Mouse (Mus musculus) intestine, embryonic 14.5 days (tissue): ENCODE results near the gene C530008M17Rik. TPM values are rescaled to one million over a fixed set of nuclear protein-coding genes. Genes with fewer than 3 reads are reported as not detected.

Experiments
- ATAC-seq: fragments of 200-750 bp; cut with Nextera tagmentation; replicated peaks from 2 replicates; pipeline ENCODE4 v1.8.0; 2017; ENCODE audit warnings: low read depth, moderate number of reproducible peaks, moderate TSS enrichment, moderate library complexity; ENCODE audit not compliant: low FRiP score, low TSS enrichment
- DNase-seq: peaks from one replicate; pipeline ENCODE4 v3.0.0-alpha.2; 2018; ENCODE audit warnings: low spot score
- H3K27ac ChIP-seq: fragments of 300-500 bp; sonication (generic); 2 replicates; pipeline ENCODE4 v1.5.1; 2014; ENCODE audit warnings: low read depth, mild to moderate bottlenecking, control low read depth
- H3K27me3 ChIP-seq: fragments of 300-500 bp; sonication (generic); replicated peaks from 2 replicates; pipeline ENCODE4 v1.6.1; 2014; ENCODE audit warnings: low read length, control low read depth; ENCODE audit not compliant: control insufficient read depth, insufficient read depth
- H3K36me3 ChIP-seq: fragments of 300-500 bp; sonication (generic); 2 replicates; pipeline ENCODE4 v1.6.1; 2014; ENCODE audit warnings: low read length, control low read depth; ENCODE audit not compliant: control insufficient read depth, insufficient read depth
- H3K4me1 ChIP-seq: fragments of 300-500 bp; sonication (generic); replicated peaks from 2 replicates; pipeline ENCODE4 v1.6.1; 2014; ENCODE audit warnings: low read length, control low read depth, mixed read lengths; ENCODE audit not compliant: control insufficient read depth, insufficient read depth
- H3K4me2 ChIP-seq: fragments of 300-500 bp; sonication (generic); 2 replicates; pipeline ENCODE4 v1.6.1; 2014; ENCODE audit warnings: low read length
- H3K4me3 ChIP-seq: fragments of 300-500 bp; sonication (generic); 2 replicates; pipeline ENCODE4 v1.5.1; 2014; ENCODE audit warnings: low read depth, low read length, control low read depth, mixed read lengths
- H3K9ac ChIP-seq: fragments of 300-500 bp; sonication (generic); 2 replicates; pipeline ENCODE4 v1.6.1; 2014; ENCODE audit warnings: mild to moderate bottlenecking, low read length
- H3K9me3 ChIP-seq: fragments of 300-500 bp; sonication (generic); 2 replicates; pipeline ENCODE4 v1.6.1; 2016; ENCODE audit warnings: low read length, control low read depth; ENCODE audit not compliant: control insufficient read depth
- WGBS: fragments of 180-500 bp; shearing (Covaris S2); extraction: QIAGEN DNeasy Blood & Tissue Kit; methylation state at CpG from one replicate; pipeline ENCODE4 v1.1.7; 2014; 5-methylcytosine and 5-hydroxymethylcytosine counted together
- polyA plus RNA-seq: library from polyadenylated mRNA; unstranded; fragments of >200 nt; fragmentation: Nextera tagmentation; extraction: Ambion mirVana; gene quantifications from 2 replicates; pipeline ENCODE4 v1.2.1, GENCODE M21; 2014

The C530008M17Rik gene
- polyA plus RNA-seq, 1 experiment from 2014 or later: 15.9 TPM

DNA sequence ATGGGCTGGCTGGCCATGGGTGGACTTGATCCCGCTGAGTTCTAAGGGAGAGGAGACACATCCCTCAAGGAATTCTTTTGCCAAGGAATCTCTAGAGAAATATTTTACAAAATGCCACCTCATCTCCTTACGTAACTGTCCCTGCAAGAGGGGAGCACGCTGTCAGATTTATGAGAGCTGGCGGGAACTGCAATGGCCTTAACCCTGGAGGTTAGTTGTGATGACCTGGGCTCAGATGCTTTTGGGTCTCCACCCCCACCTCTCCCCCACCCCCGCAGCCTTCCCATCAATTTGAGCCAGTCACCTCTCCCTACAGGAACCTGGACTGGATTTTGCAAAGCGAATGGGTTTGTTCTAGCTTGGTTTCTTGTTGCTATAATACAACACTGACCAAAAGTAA, 190.8 kb downstream of the C530008M17Rik start:
- Histone ChIP-seq H3K27me3 (no peaks in the 10 kb centered on the region), H3K9ac (no peak overlapping the region), H3K9me3 (no peaks in the 10 kb centered on the region), H3K27ac (no peak overlapping the region), H3K4me2 (no peak overlapping the region), H3K4me3 (no peak overlapping the region), H3K36me3 (no peaks in the 10 kb centered on the region), H3K4me1 (no peaks in the 10 kb centered on the region)
- DNase-seq (no peak), ATAC-seq (no peak)
- 89% methylated on average over 6 of the region's 6 CpGs for WGBS

DNA sequence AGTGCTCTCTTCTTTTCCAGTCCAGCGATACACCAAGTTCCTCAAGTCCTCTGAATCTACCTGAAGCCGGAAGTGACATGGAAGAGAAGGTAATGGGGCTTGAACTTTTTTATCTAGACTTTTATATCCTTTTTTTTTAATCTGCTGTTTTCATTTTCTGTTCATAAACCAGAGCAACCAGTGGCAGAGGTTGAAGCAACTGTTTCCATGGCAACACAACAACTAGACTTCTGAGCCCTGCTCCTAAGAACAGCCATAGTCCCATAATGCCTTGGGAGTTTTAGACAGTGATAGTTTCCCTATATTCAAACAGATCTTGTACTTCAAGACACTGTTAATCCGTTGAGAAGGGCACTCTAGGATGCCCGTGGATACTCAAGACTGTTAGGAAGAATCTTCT, 195.0 kb downstream of the C530008M17Rik start:
- WGBS: 59% methylated on average over 4 of the region's 4 CpGs
- H3K9me3 ChIP-seq: no peaks in the 10 kb centered on the region
- H3K27ac ChIP-seq: no peak overlapping the region
- no peak for ATAC-seq
- H3K36me3 ChIP-seq: no peaks in the 10 kb centered on the region
- H3K4me1 ChIP-seq: peaks cover 4% of the 10 kb centered on the region; the same call in 1 of the 2 replicates
- DNase-seq: no peak
- H3K4me2 ChIP-seq: no peak overlapping the region
- H3K27me3 ChIP-seq: peaks cover 5% of the 10 kb centered on the region; the same call in 1 of the 2 replicates
- no peak overlapping the region for H3K4me3 ChIP-seq
- no peak overlapping the region for H3K9ac ChIP-seq

DNA sequence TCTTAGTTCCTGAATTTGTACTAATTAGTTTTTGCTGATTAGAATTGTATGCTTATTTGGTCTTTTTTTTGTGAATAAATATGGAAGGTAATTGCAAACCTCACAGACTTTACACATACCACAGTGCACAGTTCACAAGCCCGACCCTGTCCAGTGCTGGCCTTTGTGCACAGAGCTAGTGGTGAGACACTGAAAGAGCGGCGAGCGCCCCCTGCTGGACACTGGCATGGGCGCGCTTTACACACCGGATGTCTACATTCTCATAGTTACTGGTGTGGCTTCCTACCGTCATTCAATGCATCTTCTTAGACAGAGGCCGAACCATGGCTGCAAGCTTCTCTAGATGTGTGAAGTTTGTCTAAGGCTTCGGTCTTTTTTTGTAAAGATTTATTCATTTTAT, 197.2 kb downstream of the C530008M17Rik start:
- peak; percentile 89 for DNase-seq
- 24% methylated on average over 10 of the region's 10 CpGs for WGBS
- ATAC-seq: peak; percentile 83
- no peaks in the 10 kb centered on the region for H3K9me3 ChIP-seq
- H3K9ac ChIP-seq: no peak overlapping the region
- no peak overlapping the region for H3K4me2 ChIP-seq
- H3K27me3 ChIP-seq: peaks cover 10% of the 10 kb centered on the region; the same call in 1 of the 2 replicates
- no peak overlapping the region for H3K4me3 ChIP-seq
- no peak overlapping the region for H3K27ac ChIP-seq
- peaks cover 4% of the 10 kb centered on the region for H3K4me1 ChIP-seq
- H3K36me3 ChIP-seq: no peaks in the 10 kb centered on the region

DNA sequence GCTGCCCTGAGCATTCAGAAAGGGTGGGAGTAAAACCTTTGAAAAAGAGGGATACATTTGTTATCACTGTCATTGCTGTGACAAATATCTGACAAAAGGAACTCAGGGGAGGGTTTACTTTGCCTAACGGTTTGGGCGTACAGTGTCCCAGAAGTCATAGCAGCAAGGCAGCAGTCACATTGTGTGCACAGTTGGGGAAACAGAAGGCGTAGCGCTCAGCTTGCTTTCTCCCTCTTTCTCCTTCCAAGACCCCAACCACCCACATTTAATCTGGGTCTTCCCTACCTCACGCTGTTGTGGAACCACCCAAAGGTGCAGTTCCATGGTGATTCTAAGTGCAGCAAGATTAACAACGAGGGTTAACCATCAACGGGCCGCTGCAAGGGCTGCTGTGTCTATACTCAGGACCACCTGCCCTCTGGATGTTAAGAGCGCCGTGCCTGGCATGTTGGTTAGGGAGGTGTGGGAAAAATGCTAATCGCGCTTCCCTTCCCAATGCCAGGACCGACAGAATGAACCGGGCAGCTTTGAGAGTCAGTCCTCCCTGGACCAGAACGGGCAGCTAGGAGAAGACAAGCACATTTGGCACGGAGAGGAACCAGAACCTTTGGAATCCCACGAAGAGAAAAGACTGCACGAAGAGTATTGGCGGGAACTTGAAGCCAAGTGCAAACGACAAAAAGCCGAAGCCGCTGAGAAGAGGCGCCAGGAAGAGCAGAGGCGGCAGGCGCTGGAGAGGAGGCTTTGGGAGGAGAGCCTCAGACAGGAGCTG, 199.7 kb downstream of the C530008M17Rik start:
- 34% methylated on average over 25 of the region's 25 CpGs for WGBS
- peaks cover 10% of the 10 kb centered on the region; the same call in 1 of the 2 replicates for H3K27me3 ChIP-seq
- H3K27ac ChIP-seq: no peak overlapping the region
- DNase-seq: no peak
- no peaks in the 10 kb centered on the region for H3K9me3 ChIP-seq
- no peaks in the 10 kb centered on the region for H3K36me3 ChIP-seq
- peak overlapping the region; percentile 68 for H3K4me2 ChIP-seq
- peak overlapping the region; percentile 35; the same call in 1 of the 2 replicates for H3K9ac ChIP-seq
- no peak for ATAC-seq
- H3K4me3 ChIP-seq: peak overlapping the region; percentile 39
- peaks cover 4% of the 10 kb centered on the region for H3K4me1 ChIP-seq

DNA sequence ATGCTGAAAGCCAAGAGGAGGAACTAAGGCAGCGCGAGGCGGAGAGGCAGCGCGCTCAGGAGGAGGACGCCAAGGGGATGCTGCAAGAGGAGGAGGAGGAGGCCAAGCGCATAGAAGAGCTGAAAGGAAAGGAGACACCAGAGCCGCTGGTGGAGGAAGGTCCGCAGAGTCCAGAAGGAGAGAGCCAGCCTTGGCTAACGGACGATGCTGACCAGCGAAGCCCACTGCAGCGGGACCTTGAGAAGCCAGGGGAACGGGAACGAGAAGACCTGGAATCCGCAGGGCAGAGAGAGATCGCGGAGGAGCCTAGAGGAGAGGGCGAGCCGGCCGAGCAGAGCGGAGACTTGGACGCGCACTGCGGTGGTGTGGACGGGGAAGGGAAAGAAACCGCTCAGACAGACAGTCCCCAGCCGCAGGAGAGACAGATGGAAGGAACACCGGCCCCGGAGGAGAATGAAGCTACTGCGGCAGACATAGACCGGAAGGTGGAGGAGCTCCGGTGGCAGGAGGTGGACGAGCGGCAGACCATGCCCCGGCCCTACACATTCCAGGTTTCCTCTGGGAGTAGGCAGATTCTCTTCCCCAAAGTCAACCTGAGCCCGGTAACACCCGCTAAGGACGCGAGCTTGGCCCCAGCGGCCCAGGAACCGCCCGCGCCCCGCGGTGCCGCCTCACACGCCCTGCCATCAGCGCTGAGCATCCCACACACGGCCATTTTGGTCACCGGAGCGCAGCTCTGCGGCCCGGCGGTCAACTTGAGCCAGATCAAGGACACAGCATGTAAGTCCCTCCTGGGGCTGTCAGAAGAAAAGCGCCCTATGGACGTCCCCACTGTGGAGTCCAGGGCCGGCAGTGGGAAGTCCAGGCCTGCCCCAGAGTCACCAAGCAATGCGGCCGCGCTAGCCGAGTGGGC, 201.0 kb downstream of the C530008M17Rik start:
- Histone ChIP-seq H3K27ac (no peak overlapping the region; the same call in 1 of the 2 replicates), H3K4me1 (peaks cover 4% of the 10 kb centered on the region), H3K4me2 (peak overlapping the region; percentile 68), H3K36me3 (no peaks in the 10 kb centered on the region), H3K9me3 (no peaks in the 10 kb centered on the region), H3K27me3 (peaks cover 10% of the 10 kb centered on the region; the same call in 1 of the 2 replicates), H3K9ac (peak overlapping the region; percentile 35), H3K4me3 (peak overlapping the region; percentile 39)
- ATAC-seq: no peak
- 28% methylated on average over 62 of the region's 62 CpGs for WGBS
- peak; percentile 66 for DNase-seq

DNA sequence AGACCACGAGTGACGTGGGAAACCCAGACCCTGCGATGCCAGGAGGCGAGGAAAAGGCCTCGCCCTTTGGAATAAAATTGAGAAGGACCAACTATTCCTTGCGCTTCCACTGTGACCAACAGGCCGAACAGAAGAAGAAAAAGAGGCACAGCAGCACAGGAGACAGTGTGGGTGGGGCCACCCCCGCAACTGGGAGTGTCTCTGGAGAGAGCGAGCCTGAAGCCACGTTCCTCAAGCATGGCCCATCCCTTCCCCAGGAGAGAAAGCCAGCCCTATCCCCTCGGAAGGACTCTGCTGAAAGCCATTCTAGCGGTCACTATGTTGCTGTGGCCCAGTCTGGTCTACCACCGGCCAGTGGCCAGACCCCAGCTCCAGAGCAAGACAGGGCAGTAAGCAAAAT, 202.1 kb downstream of the C530008M17Rik start:
- no peak for DNase-seq
- Histone ChIP-seq H3K4me2 (peak overlapping the region; percentile 68), H3K27me3 (peaks cover 10% of the 10 kb centered on the region; the same call in 1 of the 2 replicates), H3K27ac (no peak overlapping the region), H3K9me3 (no peaks in the 10 kb centered on the region), H3K4me1 (peaks cover 4% of the 10 kb centered on the region), H3K4me3 (peak overlapping the region; percentile 39; the same call in 1 of the 2 replicates), H3K36me3 (no peaks in the 10 kb centered on the region), H3K9ac (no peak overlapping the region)
- WGBS: 73% methylated on average over 13 of the region's 13 CpGs
- ATAC-seq: no peak

DNA sequence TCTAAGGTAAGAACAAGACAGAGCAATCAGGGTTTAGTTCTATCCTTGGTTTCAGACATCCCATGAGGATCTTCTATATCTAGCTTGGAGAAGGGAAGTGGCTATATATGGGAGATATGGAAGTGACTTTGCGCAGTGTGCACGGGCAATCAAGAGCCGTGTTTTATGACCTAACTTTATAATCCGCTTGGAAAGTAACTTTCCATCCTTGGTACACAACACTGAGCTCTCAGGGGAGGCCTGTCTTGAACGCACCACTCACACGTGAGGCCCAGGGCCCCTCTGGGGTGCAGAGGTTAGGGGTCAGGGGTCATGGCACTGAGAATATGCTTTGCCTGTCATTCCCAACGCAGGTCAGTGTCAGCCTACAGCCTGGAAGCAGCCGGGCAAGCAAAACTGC, 210.5 kb downstream of the C530008M17Rik start:
- no peak for ATAC-seq
- DNase-seq: no peak

DNA sequence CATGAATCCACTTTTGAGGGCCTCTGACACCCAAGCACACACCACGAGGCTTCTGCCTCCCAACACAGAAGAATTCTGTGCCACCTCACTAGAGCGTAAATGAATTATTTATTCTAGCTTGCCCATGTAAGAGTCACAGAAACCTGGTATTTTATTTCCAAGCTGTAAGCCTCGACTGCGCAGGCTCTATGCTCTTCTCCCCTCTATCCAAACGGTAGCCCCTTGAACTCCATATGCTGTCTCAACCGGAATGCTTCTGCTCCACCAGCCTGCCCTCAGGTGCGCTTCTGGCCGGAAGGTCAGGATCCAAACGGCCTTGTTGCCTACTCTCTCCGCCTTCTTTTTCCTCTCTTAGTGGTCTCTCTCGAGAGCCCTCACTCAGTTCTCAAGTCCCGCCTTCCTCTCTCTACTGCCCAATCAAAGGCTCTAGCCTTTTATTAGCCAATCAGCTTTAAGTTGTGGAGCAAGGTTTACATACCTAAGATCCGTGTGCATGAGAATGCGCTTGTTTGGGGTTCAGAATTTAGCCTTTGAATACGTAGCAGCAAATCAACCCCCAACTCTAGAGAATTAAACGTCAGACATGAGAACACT, 212.5 kb downstream of the C530008M17Rik start:
- ATAC-seq: peak; percentile 76
- H3K4me1 ChIP-seq: 0 out of 2 replicates have a peak, but pooled peaks cover 3% of the 10 kb centered on the region
- 25% methylated on average over 16 of the region's 16 CpGs for WGBS
- H3K27ac ChIP-seq: no peak overlapping the region
- no peaks in the 10 kb centered on the region for H3K9me3 ChIP-seq
- H3K9ac ChIP-seq: no peak overlapping the region
- peak overlapping the region; percentile 47 for H3K4me2 ChIP-seq
- H3K4me3 ChIP-seq: peak overlapping the region; percentile 33
- H3K27me3 ChIP-seq: no peaks in the 10 kb centered on the region
- peaks cover 35% of the 10 kb centered on the region for H3K36me3 ChIP-seq
- peak; percentile 67 for DNase-seq

More for the DNA sequence above, 210.5 kb downstream of the C530008M17Rik start:
- Histone ChIP-seq H3K27ac (no peak overlapping the region), H3K4me2 (no peak overlapping the region), H3K4me3 (no peak overlapping the region), H3K27me3 (no peaks in the 10 kb centered on the region), H3K9me3 (no peaks in the 10 kb centered on the region), H3K36me3 (peaks cover 29% of the 10 kb centered on the region), H3K4me1 (0 out of 2 replicates have a peak, but pooled peaks cover 3% of the 10 kb centered on the region), H3K9ac (no peak overlapping the region)
- 64% methylated on average over 8 of the region's 8 CpGs for WGBS
